Mouse (Mus musculus) heart, embryonic 13.5 days (tissue): ENCODE measurements at regions not wholly inside any gene's neighbourhood (a gene's known extent, or its start where the extent isn't known, plus 50 kb on each side); places are given as distances from the start of the nearest gene placed in this dataset.

Experiments used
- ATAC-seq: fragments of 200-750 bp; cut with Nextera tagmentation; 2 replicates; pipeline ENCODE4 v1.8.0; 2017; ENCODE audit warnings: moderate TSS enrichment; ENCODE audit not compliant: insufficient number of reproducible peaks, low FRiP score, low TSS enrichment; ENCODE audit errors: extremely low read depth
- H3K27ac ChIP-seq: fragments of 300-500 bp; sonication (generic); replicated peaks from 2 replicates; pipeline ENCODE4 v1.5.1; 2015; ENCODE audit warnings: moderate library complexity, mild to moderate bottlenecking, inconsistent platforms
- H3K27me3 ChIP-seq: fragments of 300-500 bp; sonication (generic); replicated peaks from 2 replicates; pipeline ENCODE4 v1.6.1; 2015; ENCODE audit warnings: mild to moderate bottlenecking, inconsistent platforms
- H3K36me3 ChIP-seq: fragments of 300-500 bp; sonication (generic); 2 replicates; pipeline ENCODE4 v1.6.1; 2015; ENCODE audit warnings: mild to moderate bottlenecking, inconsistent platforms
- H3K4me1 ChIP-seq: fragments of 300-500 bp; sonication (generic); 2 replicates; pipeline ENCODE4 v1.6.1; 2015; ENCODE audit warnings: inconsistent platforms
- H3K4me2 ChIP-seq: fragments of 300-500 bp; sonication (generic); 2 replicates; pipeline ENCODE4 v1.6.1; 2015; ENCODE audit warnings: inconsistent platforms, mild to moderate bottlenecking, moderate library complexity
- H3K4me3 ChIP-seq: fragments of 300-500 bp; sonication (generic); 2 replicates; pipeline ENCODE4 v1.5.1; 2015; ENCODE audit warnings: moderate library complexity, mild to moderate bottlenecking, inconsistent platforms
- H3K9ac ChIP-seq: fragments of 300-500 bp; sonication (generic); 2 replicates; pipeline ENCODE4 v1.6.1; 2015; ENCODE audit warnings: inconsistent platforms, mild to moderate bottlenecking, moderate library complexity
- H3K9me3 ChIP-seq: fragments of 300-500 bp; sonication (generic); 2 replicates; pipeline ENCODE4 v1.6.1; 2016; ENCODE audit warnings: inconsistent platforms
- WGBS: fragments of 180-500 bp; shearing (Covaris S2); methylation state at CpG from one replicate; pipeline ENCODE4 v1.1.7; 2015; ENCODE audit warnings: mixed read lengths; 5-methylcytosine and 5-hydroxymethylcytosine counted together

DNA sequence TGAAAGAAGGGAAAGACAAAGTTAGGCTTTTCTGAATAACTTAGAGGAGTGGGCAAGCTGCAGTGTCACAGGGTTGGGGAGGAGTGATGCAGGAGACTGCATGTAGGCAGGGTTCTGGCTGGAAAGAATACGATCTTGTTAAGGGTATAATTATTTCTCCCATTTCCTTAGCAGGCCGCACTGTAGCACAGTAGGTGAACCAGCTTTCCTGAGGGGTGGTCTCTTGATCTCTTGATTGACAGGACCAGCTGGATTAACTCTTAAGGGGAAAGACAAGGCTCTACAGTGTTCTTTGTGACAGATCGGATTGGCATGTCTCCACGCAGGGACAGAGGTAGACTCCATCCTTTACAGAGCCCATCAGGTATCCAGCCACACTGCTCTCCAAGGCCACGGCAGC, 54.5 kb upstream of the Meis1 start:
- WGBS, result 78% methylated on average over 5 of the region's 5 CpGs
- Histone ChIP-seq H3K27ac (no peak overlapping the region), H3K4me3 (no peak overlapping the region), H3K27me3 (no peaks in the 10 kb centered on the region), H3K9me3 (no peaks in the 10 kb centered on the region; the same call in 1 of the 2 replicates), H3K9ac (no peak overlapping the region), H3K4me1 (no peaks in the 10 kb centered on the region), H3K36me3 (no peaks in the 10 kb centered on the region), H3K4me2 (no peak overlapping the region)
- no peak for ATAC-seq

DNA sequence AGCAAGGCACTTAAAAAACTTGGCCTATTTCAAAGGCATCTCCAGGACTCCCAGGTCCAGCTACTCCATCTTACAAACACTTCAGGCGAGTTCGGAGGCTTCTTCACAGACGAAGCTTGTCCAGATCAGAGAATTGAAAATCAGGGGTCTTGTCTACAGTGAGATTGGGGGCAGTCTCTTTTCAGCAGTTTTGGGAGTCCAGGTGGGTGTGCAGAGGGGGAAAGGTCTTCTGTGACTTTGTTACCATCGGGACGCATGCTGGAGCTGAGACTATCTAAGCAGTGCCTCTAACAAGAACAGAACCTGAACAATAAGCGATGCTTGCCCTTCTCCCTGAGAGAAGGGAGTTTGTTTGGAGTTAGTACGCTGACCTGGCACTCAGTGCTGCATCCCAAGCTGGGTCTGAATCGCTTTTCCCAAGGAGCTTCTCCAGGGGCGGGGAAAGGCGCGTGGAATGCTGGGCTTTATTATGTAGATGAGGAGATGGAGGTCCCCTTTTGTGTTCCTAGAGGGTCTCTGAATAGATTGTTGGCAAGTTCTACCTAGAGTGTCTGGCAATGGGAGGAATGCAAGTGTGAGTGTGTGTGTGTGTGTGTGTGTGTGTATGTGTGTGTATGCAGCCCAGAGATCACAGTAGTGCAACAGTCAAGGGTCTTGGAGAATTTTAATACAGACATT, 55.2 kb upstream of the Meis1 start:
- H3K27ac ChIP-seq, result no peak overlapping the region
- WGBS, result 68% methylated on average over 11 of the region's 11 CpGs
- no peak overlapping the region for H3K4me2 ChIP-seq
- H3K36me3 ChIP-seq, result no peaks in the 10 kb centered on the region
- no peaks in the 10 kb centered on the region; the same call in 1 of the 2 replicates for H3K9me3 ChIP-seq
- no peaks in the 10 kb centered on the region for H3K4me1 ChIP-seq
- H3K4me3 ChIP-seq, result no peak overlapping the region
- no peak overlapping the region for H3K9ac ChIP-seq
- H3K27me3 ChIP-seq, result no peaks in the 10 kb centered on the region
- no peak for ATAC-seq

DNA sequence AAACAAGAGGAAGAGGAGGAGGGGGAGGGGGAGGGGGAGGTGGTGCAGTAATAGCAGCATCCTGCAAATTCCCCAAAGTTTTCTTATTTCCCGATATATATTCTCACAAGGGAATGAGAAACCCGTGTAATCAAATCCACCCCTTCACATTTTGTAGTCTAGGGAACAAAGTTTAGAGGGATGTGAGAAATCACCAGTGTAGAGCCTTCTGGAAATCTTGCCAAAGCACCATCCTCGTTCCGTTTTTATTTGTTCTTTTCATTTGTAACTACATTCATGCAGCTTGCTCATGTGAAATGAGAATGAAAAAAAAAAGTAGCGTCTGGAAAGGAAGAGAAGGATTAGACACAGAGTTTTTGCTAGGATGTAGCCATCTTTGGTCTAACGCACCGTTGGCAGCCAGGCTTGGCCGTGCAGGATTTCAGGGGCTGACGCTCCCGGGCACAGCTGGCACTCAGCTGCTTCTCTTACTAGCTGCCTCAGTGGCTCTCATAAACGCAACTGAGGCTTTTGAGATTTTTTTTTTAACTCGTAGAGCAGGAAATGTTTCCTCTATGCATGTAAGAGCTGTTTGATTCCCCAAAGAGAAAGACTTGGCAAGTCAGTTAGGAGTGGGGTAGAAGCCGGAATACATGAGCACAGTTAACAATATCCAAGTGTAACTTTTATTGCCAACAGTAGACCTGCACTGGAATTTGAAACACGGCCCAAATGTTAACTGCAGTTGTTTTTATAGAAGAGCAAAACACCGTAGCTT, 72.5 kb upstream of the Meis1 start:
- H3K4me3 ChIP-seq, result no peak overlapping the region
- WGBS, result 79% methylated on average over 15 of the region's 15 CpGs
- H3K27ac ChIP-seq, result no peak overlapping the region
- no peak overlapping the region for H3K9ac ChIP-seq
- ATAC-seq, result no peak
- peaks cover 3% of the 10 kb centered on the region for H3K4me1 ChIP-seq
- no peak overlapping the region for H3K4me2 ChIP-seq
- H3K27me3 ChIP-seq, result no peaks in the 10 kb centered on the region; the same call in 1 of the 2 replicates
- no peaks in the 10 kb centered on the region for H3K9me3 ChIP-seq
- no peaks in the 10 kb centered on the region for H3K36me3 ChIP-seq

DNA sequence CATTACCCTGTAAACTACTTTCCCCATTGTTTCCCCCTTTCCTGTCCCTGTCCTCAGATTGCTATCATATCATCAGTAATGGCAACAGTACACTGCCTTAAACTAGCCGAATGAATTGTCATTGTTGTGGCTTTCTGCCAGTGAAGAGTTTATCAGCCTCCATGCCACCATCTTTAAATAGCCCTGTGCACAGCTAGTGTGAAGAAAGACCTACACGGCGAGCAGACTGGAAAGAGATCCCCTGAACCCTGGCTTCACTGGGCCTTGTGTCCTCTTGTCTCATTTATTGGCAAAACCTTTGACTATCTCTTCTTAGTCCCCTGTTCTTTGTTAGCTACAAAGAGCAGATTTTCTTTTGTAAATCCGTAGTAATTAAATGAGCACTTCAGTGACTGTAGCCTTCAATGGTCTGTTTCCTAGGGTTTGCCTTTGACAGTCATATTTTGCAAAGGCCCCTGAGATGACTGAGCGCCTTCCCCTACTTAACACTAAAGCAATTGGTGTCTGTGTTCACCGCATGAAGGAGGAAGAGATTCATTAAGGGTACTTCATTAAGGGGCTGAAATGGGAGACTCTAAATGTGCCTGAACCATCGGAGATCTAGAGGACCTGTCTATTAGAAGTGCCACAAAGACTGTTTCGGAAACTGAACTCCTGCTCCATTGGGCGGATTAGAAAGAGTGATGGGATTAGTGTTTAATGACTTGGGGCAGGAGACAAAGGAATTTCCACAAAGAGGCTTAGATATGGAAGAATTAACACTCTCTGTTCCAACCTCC, 74.4 kb upstream of the Meis1 start:
- Histone ChIP-seq H3K4me2 (no peak overlapping the region), H3K36me3 (no peaks in the 10 kb centered on the region), H3K4me3 (no peak overlapping the region), H3K9ac (no peak overlapping the region), H3K9me3 (no peaks in the 10 kb centered on the region), H3K27ac (no peak overlapping the region), H3K27me3 (no peaks in the 10 kb centered on the region; the same call in 1 of the 2 replicates), H3K4me1 (peaks cover 3% of the 10 kb centered on the region)
- no peak for ATAC-seq
- 66% methylated on average over 9 of the region's 9 CpGs for WGBS

DNA sequence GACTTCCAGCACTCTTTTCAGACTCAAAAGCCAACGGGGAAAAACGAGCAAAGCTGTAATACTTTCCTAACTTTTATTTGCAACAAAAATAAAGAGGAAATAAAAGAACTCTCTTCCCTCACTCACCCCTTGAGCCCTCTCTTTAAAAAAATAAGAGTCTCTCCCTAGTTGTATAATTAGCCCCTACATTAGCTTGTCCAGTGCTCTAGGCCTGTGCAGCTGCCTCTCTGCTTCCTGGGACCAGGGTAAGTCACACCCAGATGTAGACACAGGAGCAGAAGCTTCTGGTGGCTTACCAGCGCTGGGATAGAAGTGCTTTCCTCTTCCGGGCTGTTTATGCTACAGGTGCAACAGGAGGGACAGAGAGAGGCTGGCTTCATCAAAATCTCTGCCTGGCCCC, 75.0 kb upstream of the Meis1 start:
- Histone ChIP-seq H3K4me3 (no peak overlapping the region), H3K36me3 (no peaks in the 10 kb centered on the region), H3K27ac (no peak overlapping the region), H3K9ac (no peak overlapping the region), H3K9me3 (no peaks in the 10 kb centered on the region), H3K4me1 (peaks cover 3% of the 10 kb centered on the region), H3K4me2 (no peak overlapping the region), H3K27me3 (no peaks in the 10 kb centered on the region; the same call in 1 of the 2 replicates)
- ATAC-seq, result no peak
- WGBS, result 58% methylated on average over 4 of the region's 4 CpGs

DNA sequence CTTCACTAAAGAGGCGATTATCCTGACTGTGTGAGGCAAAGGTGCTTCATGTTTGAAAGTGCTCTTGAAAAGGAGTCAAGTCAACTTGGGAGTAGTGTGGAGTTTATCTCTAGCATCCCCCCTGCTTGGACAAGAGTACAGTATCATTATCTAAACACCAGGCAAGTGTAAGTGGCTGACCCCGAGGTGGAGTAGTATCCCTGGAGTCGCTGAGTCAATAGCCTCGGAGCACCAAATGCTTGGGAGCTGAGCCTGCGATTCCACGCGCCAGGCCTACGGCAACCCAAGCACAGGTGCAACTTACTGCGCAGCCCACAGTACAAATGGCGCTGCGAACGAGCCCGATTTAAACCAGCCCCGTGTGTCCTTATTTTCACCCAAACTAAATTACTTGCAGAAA, 75.4 kb upstream of the Meis1 start:
- H3K4me2 ChIP-seq, result no peak overlapping the region
- H3K36me3 ChIP-seq, result no peaks in the 10 kb centered on the region
- ATAC-seq, result no peak
- H3K4me1 ChIP-seq, result peaks cover 3% of the 10 kb centered on the region
- no peaks in the 10 kb centered on the region; the same call in 1 of the 2 replicates for H3K27me3 ChIP-seq
- no peak overlapping the region for H3K27ac ChIP-seq
- no peak overlapping the region for H3K9ac ChIP-seq
- H3K4me3 ChIP-seq, result no peak overlapping the region
- no peaks in the 10 kb centered on the region for H3K9me3 ChIP-seq
- 54% methylated on average over 14 of the region's 14 CpGs for WGBS

DNA sequence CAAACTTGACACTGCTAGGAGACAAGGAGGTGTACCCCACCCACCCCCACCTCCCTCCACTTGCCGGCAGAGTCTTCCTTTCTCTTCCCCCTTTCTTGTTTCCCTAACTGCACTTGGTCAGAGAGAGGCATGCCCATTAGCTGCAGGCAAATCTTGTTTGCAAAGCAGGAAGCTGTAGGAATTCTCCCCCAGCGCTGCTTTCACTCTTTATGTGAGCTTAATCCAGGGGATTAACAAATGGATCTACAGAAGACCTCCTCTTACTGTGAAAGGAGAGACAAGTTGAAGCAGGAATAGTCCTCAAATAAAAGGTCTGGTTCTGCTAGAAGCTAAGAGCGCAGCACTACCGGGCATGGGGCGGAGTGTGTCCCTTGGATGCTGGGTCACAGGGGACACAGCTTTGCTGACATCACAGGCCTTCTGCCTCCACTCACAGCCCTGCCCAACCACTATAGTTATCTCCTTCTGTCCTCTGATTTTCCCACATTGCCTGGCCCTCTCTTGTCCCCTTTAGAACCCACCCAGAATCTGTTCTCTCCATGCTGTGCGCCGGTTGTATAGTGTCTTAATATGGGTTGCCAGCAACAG, 84.3 kb upstream of the Meis1 start:
- no peaks in the 10 kb centered on the region for H3K36me3 ChIP-seq
- peak overlapping the region; percentile 54 for H3K4me2 ChIP-seq
- no peak overlapping the region for H3K27ac ChIP-seq
- H3K4me3 ChIP-seq, result peak overlapping the region; percentile 16
- no peaks in the 10 kb centered on the region; the same call in 1 of the 2 replicates for H3K27me3 ChIP-seq
- 33% methylated on average over 7 of the region's 7 CpGs for WGBS
- no peak for ATAC-seq
- H3K4me1 ChIP-seq, result peaks cover 7% of the 10 kb centered on the region
- peak overlapping the region; percentile 34; the same call in 1 of the 2 replicates for H3K9ac ChIP-seq
- no peaks in the 10 kb centered on the region for H3K9me3 ChIP-seq

DNA sequence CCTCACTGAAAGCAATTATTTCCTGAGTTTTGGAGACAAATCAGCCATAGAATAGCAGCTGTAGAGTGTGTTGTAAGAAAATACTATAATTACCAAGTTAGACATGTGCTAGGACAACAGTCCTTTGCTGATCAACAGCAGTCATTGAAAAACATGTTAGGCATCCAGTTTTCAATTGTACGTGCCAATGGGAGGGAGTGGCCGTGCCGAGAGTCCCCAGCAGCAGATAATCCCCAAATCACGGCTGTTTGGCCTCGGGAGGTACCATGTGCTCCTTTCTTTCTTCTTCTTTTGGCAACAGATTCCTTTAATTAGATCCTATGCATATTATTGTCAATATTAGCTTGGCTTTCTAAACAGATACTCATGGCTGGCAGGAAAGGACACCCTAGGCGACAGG, 88.4 kb upstream of the Meis1 start:
- no peak overlapping the region for H3K27ac ChIP-seq
- H3K4me1 ChIP-seq, result peaks cover 10% of the 10 kb centered on the region
- H3K9me3 ChIP-seq, result no peaks in the 10 kb centered on the region
- WGBS, result 65% methylated on average over 6 of the region's 6 CpGs
- no peaks in the 10 kb centered on the region for H3K36me3 ChIP-seq
- no peak overlapping the region for H3K9ac ChIP-seq
- H3K4me2 ChIP-seq, result no peak overlapping the region
- H3K4me3 ChIP-seq, result no peak overlapping the region
- ATAC-seq, result no peak
- H3K27me3 ChIP-seq, result no peaks in the 10 kb centered on the region; the same call in 1 of the 2 replicates

DNA sequence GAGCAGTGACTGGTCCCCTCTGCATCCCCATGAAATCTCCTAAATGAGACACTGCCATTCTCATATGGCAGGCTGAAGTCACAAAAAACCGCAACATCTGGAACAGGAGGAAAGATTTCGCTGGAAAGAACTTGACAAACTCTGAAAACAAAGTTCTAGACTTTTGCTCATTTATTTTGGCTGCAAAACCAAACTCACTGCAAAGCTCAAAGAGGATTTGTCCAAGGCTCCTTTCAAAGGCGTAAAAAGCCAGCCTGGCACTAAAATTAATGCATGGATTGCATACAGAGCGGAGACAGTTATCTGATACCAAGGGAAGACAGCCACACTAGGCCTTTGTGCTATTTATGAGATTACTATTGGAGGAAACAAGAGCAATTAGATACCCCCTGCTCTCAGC, 90.3 kb upstream of the Meis1 start:
- no peak overlapping the region for H3K4me2 ChIP-seq
- H3K4me1 ChIP-seq, result peaks cover 2% of the 10 kb centered on the region; the same call in 1 of the 2 replicates
- WGBS, result 63% methylated on average over 4 of the region's 4 CpGs
- H3K9ac ChIP-seq, result no peak overlapping the region
- H3K9me3 ChIP-seq, result no peaks in the 10 kb centered on the region
- no peak overlapping the region for H3K27ac ChIP-seq
- no peaks in the 10 kb centered on the region for H3K36me3 ChIP-seq
- H3K27me3 ChIP-seq, result no peaks in the 10 kb centered on the region
- H3K4me3 ChIP-seq, result no peak overlapping the region
- ATAC-seq, result no peak

DNA sequence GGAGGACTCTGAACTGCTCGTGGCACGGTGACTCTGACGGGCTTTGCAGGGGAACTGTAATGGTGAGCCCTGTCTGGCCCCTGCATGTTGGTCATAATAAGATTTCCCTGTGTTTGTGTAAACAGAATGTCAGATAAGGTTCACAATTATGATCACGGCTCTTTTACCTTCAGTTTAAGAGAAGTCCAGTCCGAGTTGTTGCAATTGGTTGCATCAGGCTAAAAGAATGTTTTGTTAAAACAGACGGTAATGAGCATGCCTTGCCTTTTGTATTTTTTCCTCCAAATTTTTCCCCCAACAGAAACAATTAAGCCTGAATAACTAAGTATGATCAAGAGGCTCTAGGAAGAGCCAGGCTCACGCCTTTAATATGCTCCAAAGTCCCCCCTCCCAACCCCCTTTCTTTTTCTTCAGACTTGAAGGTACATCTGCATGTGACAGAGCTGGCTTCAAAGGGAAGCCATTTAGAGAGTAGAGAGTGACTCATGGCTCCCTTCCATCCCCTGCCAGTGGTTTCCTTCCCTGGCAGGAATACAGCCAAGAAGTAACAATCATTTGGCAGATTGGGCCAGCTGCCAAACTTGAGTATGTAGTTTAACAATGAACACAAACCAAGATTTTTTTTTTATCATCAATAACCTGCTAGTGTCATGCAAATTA, 93.3 kb upstream of the Meis1 start:
- no peak for ATAC-seq
- no peaks in the 10 kb centered on the region for H3K27me3 ChIP-seq
- no peak overlapping the region for H3K27ac ChIP-seq
- H3K36me3 ChIP-seq, result no peaks in the 10 kb centered on the region
- 49% methylated on average over 7 of the region's 7 CpGs for WGBS
- H3K9ac ChIP-seq, result no peak overlapping the region
- no peaks in the 10 kb centered on the region for H3K9me3 ChIP-seq
- no peak overlapping the region for H3K4me2 ChIP-seq
- peaks cover 2% of the 10 kb centered on the region; the same call in 1 of the 2 replicates for H3K4me1 ChIP-seq
- no peak overlapping the region for H3K4me3 ChIP-seq

DNA sequence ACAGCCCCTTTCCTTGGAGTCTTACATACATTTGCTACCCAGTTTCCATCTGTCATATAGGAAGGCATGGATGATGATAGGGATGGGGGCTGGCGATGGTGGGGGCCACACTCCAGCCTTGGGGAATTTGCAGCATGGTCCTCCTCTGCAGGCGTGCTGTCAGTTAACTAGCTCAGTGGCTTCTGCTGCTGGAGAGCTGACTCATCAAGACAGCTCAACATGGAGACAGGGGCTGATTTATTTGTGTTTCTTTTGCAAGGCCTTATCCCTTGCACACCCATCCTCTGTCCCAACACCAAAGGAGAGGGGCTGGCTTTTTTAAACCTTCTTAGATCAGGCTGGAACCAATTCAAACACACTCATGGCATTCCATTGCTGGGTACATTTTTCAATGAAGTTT, 98.3 kb upstream of the Meis1 start:
- Histone ChIP-seq H3K9me3 (no peaks in the 10 kb centered on the region), H3K27ac (no peak overlapping the region), H3K36me3 (no peaks in the 10 kb centered on the region), H3K9ac (no peak overlapping the region), H3K27me3 (no peaks in the 10 kb centered on the region), H3K4me1 (peaks cover under 1% of the 10 kb centered on the region; the same call in 1 of the 2 replicates), H3K4me2 (no peak overlapping the region), H3K4me3 (no peak overlapping the region)
- WGBS, result 62% methylated on average over 2 of the region's 2 CpGs
- no peak for ATAC-seq
